Mouse (Mus musculus): ENCODE data around the gene Gnpat. TPM values are rescaled to one million over a fixed set of nuclear protein-coding genes. Genes with fewer than 3 reads are reported as not detected.
A peak's percentile ranks its signal among the peaks of the same experiment; 100 is the strongest.

Gnpat gene
- total and polyA plus RNA-seq, 3 experiments: 74.3 to 637 (median 117) TPM

GRCm38 (mm10) chr8:124921369-124922279 lies 58.8 kb downstream of the Gnpat start:
- Histone ChIP-seq H3K4me1 (ENCODE audit: control insufficient read depth in 1 of 2, insufficient read depth in 2 of 2, low read length in 2 of 2) (peaks cover 6 to 19% of the 10 kb centered on the region in 2 experiments), H3K4me3 (ENCODE audit: control insufficient read depth in 1 of 2, insufficient read depth in 1 of 2, low read depth in 2 of 2, low read length in 2 of 2) (peak overlapping the region in 1 of 2 experiments; percentile 20; a peak in 1 of 4 replicates), H3K27ac (ENCODE audit: control insufficient read depth, low read depth, low read length) (no peak overlapping the region; the same call in 1 of the 2 replicates), H3K27me3 (ENCODE audit: control insufficient read depth in 1 of 2, insufficient read depth in 2 of 2, low read length in 2 of 2) (no peaks in the 10 kb centered on the region), H3K79me2 (ENCODE audit: control insufficient read depth, insufficient read depth, low read length, poor library complexity) (peaks cover 26% of the 10 kb centered on the region; the same call in 1 of the 2 replicates), H3K9ac (ENCODE audit: control insufficient read depth, low read depth, low read length, poor library complexity, severe bottlenecking) (no peak overlapping the region), H3K36me3 (ENCODE audit: control insufficient read depth in 1 of 2, insufficient read depth in 2 of 2, low read length in 2 of 2) (peaks cover 3 to 17% of the 10 kb centered on the region in 2 experiments), H3K9me3 (replicated peaks; ENCODE audit: insufficient read depth, low read length) (no peaks in the 10 kb centered on the region)
- peak; percentile 97 for TF ChIP-seq MEF2A (IDR thresholded peaks at IDR 0.05; ENCODE audit: extremely low read depth, insufficient replicate concordance, low read depth, low read length, poor library complexity, severe bottlenecking)
- 0 out of 2 replicates have a peak, but pooled peaks have one; percentile 0 for TF ChIP-seq MYC (IDR thresholded peaks at IDR 0.05; ENCODE audit: low read depth, low read length)
- peak; percentile 97 for TF ChIP-seq RCOR1 (IDR thresholded peaks at IDR 0.05; ENCODE audit: low read depth, low read length)
- TF ChIP-seq CTCF (IDR thresholded peaks at IDR 0.05 in 2 of 3, conservative IDR thresholded peaks at IDR 0.05 in 1 of 3; ENCODE audit: control insufficient read depth in 1 of 3, insufficient read depth in 1 of 3, low read depth in 2 of 3, low read length in 3 of 3, poor library complexity in 1 of 3, severe bottlenecking in 1 of 3): no peak
- no peak for TF ChIP-seq NRF1 (IDR thresholded peaks at IDR 0.05; ENCODE audit: insufficient read depth, low read depth, low read length, poor library complexity, severe bottlenecking)
- no peak for TF ChIP-seq MXI1 (IDR thresholded peaks at IDR 0.05; ENCODE audit: low read depth, low read length)
- no peak for TF ChIP-seq ELF1 (IDR thresholded peaks at IDR 0.05; ENCODE audit: low read depth, low read length)
- no peak for TF ChIP-seq RAD21 (IDR thresholded peaks at IDR 0.05; ENCODE audit: low read depth, low read length)
- peak; percentile 92 for TF ChIP-seq GATA1 (IDR thresholded peaks at IDR 0.05; ENCODE audit: low read depth, low read length)
- peak; percentile 51 for TF ChIP-seq SIN3A (IDR thresholded peaks at IDR 0.05; ENCODE audit: low read length)
- TF ChIP-seq JUND (IDR thresholded peaks at IDR 0.05; ENCODE audit: low read depth, low read length): no peak
- TF ChIP-seq POLR2AphosphoS2 (IDR thresholded peaks at IDR 0.05; ENCODE audit: low read length): no peak
- TF ChIP-seq NELFE (IDR thresholded peaks at IDR 0.05; ENCODE audit: low read depth, low read length): no peak
- peak; percentile 77 for TF ChIP-seq TCF12 (IDR thresholded peaks at IDR 0.05; ENCODE audit: low read depth, low read length)
- peak; percentile 46 to 80; a peak in 3 of 4 replicates for TF ChIP-seq EP300 (IDR thresholded peaks at IDR 0.05; ENCODE audit: low read depth in 1 of 2, low read length in 2 of 2)
- TF ChIP-seq MAX (IDR thresholded peaks at IDR 0.05; ENCODE audit: low read length): no peak
- 0 out of 2 replicates have a peak, but pooled peaks have one; percentile 6 for TF ChIP-seq MAFK (IDR thresholded peaks at IDR 0.05; ENCODE audit: borderline replicate concordance, low read depth, low read length)
- TF ChIP-seq ETS1 (IDR thresholded peaks at IDR 0.05; ENCODE audit: low read depth, low read length): peak; percentile 96
- no peak for TF ChIP-seq KAT2A (conservative IDR thresholded peaks at IDR 0.05; ENCODE audit: low read depth, low read length)
- no peak for TF ChIP-seq UBTF (IDR thresholded peaks at IDR 0.05; ENCODE audit: borderline replicate concordance, insufficient read depth, low read depth, low read length)
- TF ChIP-seq ZKSCAN1 (IDR thresholded peaks at IDR 0.05; ENCODE audit: low read depth, low read length): no peak
- TF ChIP-seq USF2 (IDR thresholded peaks at IDR 0.05; ENCODE audit: borderline replicate concordance in 1 of 2, insufficient read depth in 1 of 2, low read depth in 1 of 2, low read length in 2 of 2): no peak
- TF ChIP-seq BHLHE40 (IDR thresholded peaks at IDR 0.05; ENCODE audit: borderline replicate concordance, low read depth, low read length): 0 out of 2 replicates have a peak, but pooled peaks have one; percentile 9
- TF ChIP-seq E2F4 (IDR thresholded peaks at IDR 0.05; ENCODE audit: borderline replicate concordance, low read depth, low read length): no peak
- no peak for TF ChIP-seq CHD2 (IDR thresholded peaks at IDR 0.05; ENCODE audit: low read length)
- TF ChIP-seq POLR2A (IDR thresholded peaks at IDR 0.05; ENCODE audit: control insufficient read depth in 1 of 2, insufficient read depth in 1 of 2, low read depth in 1 of 2, low read length in 2 of 2, poor library complexity in 1 of 2): no peak
- peak; percentile 38 for DNase-seq (ENCODE audit: low read depth, low spot score)

Data from MEL (cell line).